Mouse (Mus musculus): ENCODE data around the gene Gria2. TPM values are rescaled to one million over a fixed set of nuclear protein-coding genes. Genes with fewer than 3 reads are reported as not detected.

The Gria2 gene
- polyA plus RNA-seq, 1 experiment from 2014 or later: 4.8 TPM

Small RNA genes within 50 kb of the gene (microRNA-seq; reads per million reads assigned to microRNA genes)
- not detected for gene Gm25749 (ENCODE audit: borderline number of aligned reads)

Other genes with a start within 250 kb of the Gria2 start
- gene Glrb, start 110.8 kb upstream of the Gria2 start, polyA plus RNA-seq (2014; fragmentation: Nextera tagmentation; extraction: Ambion mirVana): 14.6 and 15.6 TPM in 2 replicates
- gene Pdgfc, start 233.6 kb upstream of the Gria2 start, polyA plus RNA-seq (2014; fragmentation: Nextera tagmentation; extraction: Ambion mirVana): 55.6 and 64.7 TPM in 2 replicates

Measured in embryonic facial prominence, embryonic 11.5 days (tissue).